Mouse (Mus musculus) myocyte (in vitro differentiated cells): ENCODE measurements at regions not wholly inside any gene's neighbourhood (a gene's known extent, or its start where the extent isn't known, plus 50 kb on each side); places are given as distances from the start of the nearest gene placed in this dataset.

ENCODE experiments used
- CEBPB ChIP-seq: IDR thresholded peaks from 2 replicates; pipeline ENCODE4 v1.6.1; 2011; ENCODE audit warnings: mild to moderate bottlenecking, moderate library complexity; ENCODE audit not compliant: poor library complexity, insufficient read depth, severe bottlenecking
- MAX ChIP-seq: IDR thresholded peaks from one replicate; pipeline ENCODE4 v1.6.1; 2011; ENCODE audit warnings: low read depth, mild to moderate bottlenecking, control low read depth
- POLR2A ChIP-seq: IDR thresholded peaks from one replicate; pipeline ENCODE4 v1.6.1; 2011; ENCODE audit warnings: low read depth, mild to moderate bottlenecking, control low read depth, moderate library complexity; ENCODE audit not compliant: insufficient read length

GRCm38 (mm10) chr10:57231117-57231516, 255.1 kb upstream of the Hsf2 start:
- TF ChIP-seq MAX (no peak), CEBPB (no peak), POLR2A (no peak)
